Mouse (Mus musculus): ENCODE measurements around the gene Gm36864. TPM values are rescaled to one million over a fixed set of nuclear protein-coding genes. Genes with fewer than 3 reads are reported as not detected.

Gm36864 gene
- polyA plus RNA-seq, 1 experiment from 2014 or later: not detected

DNA sequence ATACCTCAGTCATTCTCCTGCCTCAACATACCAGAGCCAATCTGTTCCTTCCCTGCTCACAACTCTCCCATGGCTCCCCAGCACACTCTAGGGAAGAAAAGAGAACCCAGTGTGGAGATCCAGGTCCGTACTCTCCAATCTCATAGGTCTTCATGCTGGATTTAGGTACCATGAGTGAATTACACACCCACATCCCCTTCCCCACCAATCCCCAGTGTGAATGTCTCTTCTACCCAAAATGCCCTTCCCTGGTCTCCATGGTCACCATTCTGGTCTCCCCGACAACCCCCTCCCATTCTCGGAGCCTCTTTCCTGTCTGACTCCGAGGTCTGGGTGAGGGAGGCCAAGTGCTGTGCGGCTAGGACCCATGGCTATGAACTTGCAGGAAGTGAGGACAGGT, 25.2 kb downstream of the Gm36864 start, which contains the start of gene Gm15517:
Gene Gm15517, plus strand, starts transcription at position 301 of the 400 bp plus-strand sequence.
- 58% methylated on average over 5 of the region's 5 CpGs for WGBS
- Histone ChIP-seq H3K9me3 (replicated peaks) (no peaks in the 10 kb centered on the region), H3K4me3 (no peak within 1 kb of the TSS), H3K27me3 (peaks cover 4% of the 10 kb centered on the region; the same call in 1 of the 2 replicates), H3K9ac (no peak within 1 kb of the TSS), H3K4me2 (no peak within 1 kb of the TSS), H3K36me3 (ENCODE audit: poor library complexity, severe bottlenecking) (no peaks in the 10 kb centered on the region), H3K27ac (no peak within 1 kb of the TSS), H3K4me1 (peaks cover 6% of the 10 kb centered on the region; the same call in 1 of the 2 replicates)
- ATAC-seq: no peak

DNA sequence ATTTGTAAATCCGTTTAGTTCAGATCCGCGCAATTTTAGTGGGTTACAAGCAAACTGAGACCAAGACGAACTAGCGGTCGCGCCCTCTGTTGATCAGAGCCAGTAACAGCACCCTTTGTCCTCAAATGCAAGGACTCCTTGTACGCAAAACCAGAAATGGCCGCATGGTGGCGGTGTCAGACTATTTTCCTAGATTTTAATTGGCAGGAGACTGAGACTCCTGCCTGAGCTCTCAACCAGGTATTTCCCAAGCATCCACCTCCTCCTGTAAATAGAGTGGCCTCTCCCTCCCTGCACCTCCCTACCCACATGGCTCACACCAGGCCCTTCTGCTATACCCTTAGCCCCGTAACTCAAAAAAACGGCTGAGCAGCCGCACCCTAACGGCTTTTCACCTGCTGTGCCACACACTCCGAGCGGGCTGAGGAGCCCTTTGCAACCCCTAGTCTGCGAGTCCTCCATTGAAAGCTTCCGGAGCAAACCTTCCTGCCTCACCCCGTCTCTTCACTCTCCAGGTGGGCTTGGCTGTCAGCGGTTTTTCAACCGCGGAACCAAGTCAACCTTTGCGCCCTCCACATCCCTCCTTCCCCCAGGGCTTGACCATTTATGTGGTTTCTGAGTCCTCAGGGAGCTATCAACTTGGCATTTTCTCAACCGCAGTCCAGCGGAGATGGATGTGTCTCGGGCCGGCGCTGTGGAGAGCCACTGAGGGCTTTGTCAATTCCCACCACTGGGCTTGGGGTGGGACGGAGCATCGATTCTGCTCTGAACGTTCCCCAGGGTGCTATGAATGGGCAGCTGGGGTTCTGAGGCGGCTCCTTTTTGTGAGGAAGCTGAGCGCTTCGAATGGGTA, 27.0 kb downstream of the Gm36864 start:
- peak overlapping the region; percentile 31 for H3K4me3 ChIP-seq
- H3K9ac ChIP-seq: peak overlapping the region; percentile 45
- H3K9me3 ChIP-seq (replicated peaks): no peaks in the 10 kb centered on the region
- H3K27me3 ChIP-seq: peaks cover 4% of the 10 kb centered on the region; the same call in 1 of the 2 replicates
- peaks cover 6% of the 10 kb centered on the region; the same call in 1 of the 2 replicates for H3K4me1 ChIP-seq
- peak overlapping the region; percentile 58 for H3K4me2 ChIP-seq
- WGBS: 1% methylated on average over 34 of the region's 34 CpGs
- peak; percentile 82 for ATAC-seq
- no peaks in the 10 kb centered on the region for H3K36me3 ChIP-seq (ENCODE audit: poor library complexity, severe bottlenecking)
- H3K27ac ChIP-seq: no peak overlapping the region

DNA sequence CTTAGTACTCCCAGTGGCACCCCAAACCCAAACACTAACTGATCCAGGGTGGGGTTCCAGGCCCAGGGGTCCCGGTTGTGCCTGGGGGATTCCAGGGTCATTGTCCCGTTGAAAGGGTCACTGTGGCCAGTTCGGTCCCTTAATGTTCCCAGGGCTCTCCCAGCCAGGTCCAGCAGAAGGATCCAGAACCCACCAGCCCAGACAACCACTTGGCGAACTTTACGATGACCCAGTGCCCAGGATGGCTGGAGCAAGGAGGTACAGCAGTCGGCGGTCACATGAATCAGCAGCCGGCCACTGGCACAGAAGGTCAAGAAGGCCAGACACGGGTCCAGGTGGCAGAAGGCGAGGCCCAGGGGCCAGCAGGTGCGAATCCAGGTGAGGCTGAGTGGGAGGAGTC, 32.1 kb downstream of the Gm36864 start:
- no peak overlapping the region for H3K4me3 ChIP-seq
- ATAC-seq: no peak
- peaks cover 3% of the 10 kb centered on the region; the same call in 1 of the 2 replicates for H3K4me1 ChIP-seq
- H3K9me3 ChIP-seq (replicated peaks): no peaks in the 10 kb centered on the region
- H3K27ac ChIP-seq: no peak overlapping the region
- H3K4me2 ChIP-seq: no peak overlapping the region
- H3K9ac ChIP-seq: no peak overlapping the region
- H3K27me3 ChIP-seq: peaks cover 4% of the 10 kb centered on the region; the same call in 1 of the 2 replicates
- H3K36me3 ChIP-seq (ENCODE audit: poor library complexity, severe bottlenecking): no peaks in the 10 kb centered on the region
- WGBS: 81% methylated on average over 11 of the region's 11 CpGs

DNA sequence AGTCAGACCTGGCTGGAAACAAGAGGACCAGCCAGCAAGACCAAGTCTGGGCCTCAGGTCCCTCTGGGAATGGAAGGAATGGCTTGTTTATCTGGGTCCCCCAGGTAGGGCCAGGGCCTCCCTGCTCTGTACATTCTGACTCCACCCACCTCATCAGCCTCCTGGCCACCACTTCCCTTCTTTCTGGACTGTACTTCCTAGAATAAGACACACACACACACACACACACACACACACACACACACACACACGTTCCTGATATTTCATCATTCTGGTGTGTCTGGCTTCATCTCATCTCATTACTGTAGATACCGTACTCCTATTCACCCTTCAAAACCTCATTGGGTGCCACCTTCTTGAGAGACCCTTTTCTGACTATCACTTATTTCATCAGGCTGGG, 33.4 kb downstream of the Gm36864 start:
- Histone ChIP-seq H3K9me3 (replicated peaks) (no peaks in the 10 kb centered on the region), H3K27me3 (peaks cover 10% of the 10 kb centered on the region; the same call in 1 of the 2 replicates), H3K4me1 (no peaks in the 10 kb centered on the region), H3K36me3 (ENCODE audit: poor library complexity, severe bottlenecking) (no peaks in the 10 kb centered on the region), H3K9ac (no peak overlapping the region), H3K4me3 (no peak overlapping the region), H3K27ac (no peak overlapping the region), H3K4me2 (no peak overlapping the region)
- ATAC-seq: no peak
- WGBS: 90% methylated on average over 2 of the region's 2 CpGs

DNA sequence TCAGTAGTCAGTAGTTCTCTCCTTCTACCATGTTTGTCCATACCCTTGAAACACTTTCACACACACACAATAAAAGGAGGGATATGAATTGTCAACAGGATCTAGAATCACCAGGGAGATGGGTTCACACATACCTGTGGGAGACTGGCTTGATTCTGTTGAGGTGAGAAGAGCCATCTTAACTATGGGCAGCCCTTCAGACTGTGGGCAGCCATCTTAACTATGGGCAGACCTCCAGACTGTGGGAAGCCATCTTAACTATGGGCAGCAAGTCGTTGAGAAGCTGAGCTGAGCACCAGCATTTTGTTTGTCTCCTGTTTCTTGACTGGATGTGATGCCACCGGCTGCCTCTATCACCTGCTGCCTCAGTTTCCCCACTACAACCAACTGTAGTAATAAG, 35.3 kb downstream of the Gm36864 start:
- no peak overlapping the region for H3K4me2 ChIP-seq
- H3K36me3 ChIP-seq (ENCODE audit: poor library complexity, severe bottlenecking): no peaks in the 10 kb centered on the region
- 77% methylated on average over 2 of the region's 2 CpGs for WGBS
- H3K9me3 ChIP-seq (replicated peaks): no peaks in the 10 kb centered on the region
- H3K9ac ChIP-seq: no peak overlapping the region
- H3K4me1 ChIP-seq: no peaks in the 10 kb centered on the region
- ATAC-seq: 0 out of 2 replicates have a peak, but pooled peaks have one; percentile 36
- no peak overlapping the region for H3K4me3 ChIP-seq
- no peak overlapping the region for H3K27ac ChIP-seq
- H3K27me3 ChIP-seq: peaks cover 13% of the 10 kb centered on the region; the same call in 1 of the 2 replicates

DNA sequence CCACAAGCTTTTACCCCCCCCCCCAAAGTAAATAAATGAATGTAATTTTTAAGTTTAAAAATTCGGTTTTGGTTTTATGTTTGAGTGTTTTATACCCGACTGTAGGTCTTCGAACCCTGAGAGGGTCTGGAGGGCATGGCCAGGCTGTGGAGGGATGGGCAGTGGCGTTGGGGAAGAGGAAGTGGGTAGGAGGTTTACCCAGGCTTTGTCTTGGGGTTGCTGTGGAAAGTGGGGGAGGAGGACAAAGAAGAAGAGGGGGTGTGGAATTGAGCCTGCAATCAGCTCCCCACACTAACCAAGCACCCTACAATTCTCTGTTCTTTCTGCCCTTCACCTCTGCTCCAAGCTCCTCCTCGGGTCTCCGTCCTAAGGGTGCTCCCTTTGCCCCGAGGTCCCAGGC, 36.6 kb downstream of the Gm36864 start:
- no peaks in the 10 kb centered on the region for H3K36me3 ChIP-seq (ENCODE audit: poor library complexity, severe bottlenecking)
- H3K27me3 ChIP-seq: peaks cover 13% of the 10 kb centered on the region; the same call in 1 of the 2 replicates
- WGBS: 89% methylated on average over 7 of the region's 7 CpGs
- H3K4me2 ChIP-seq: no peak overlapping the region
- H3K27ac ChIP-seq: no peak overlapping the region
- no peaks in the 10 kb centered on the region for H3K4me1 ChIP-seq
- H3K4me3 ChIP-seq: no peak overlapping the region
- H3K9ac ChIP-seq: no peak overlapping the region
- no peaks in the 10 kb centered on the region for H3K9me3 ChIP-seq (replicated peaks)
- no peak for ATAC-seq

DNA sequence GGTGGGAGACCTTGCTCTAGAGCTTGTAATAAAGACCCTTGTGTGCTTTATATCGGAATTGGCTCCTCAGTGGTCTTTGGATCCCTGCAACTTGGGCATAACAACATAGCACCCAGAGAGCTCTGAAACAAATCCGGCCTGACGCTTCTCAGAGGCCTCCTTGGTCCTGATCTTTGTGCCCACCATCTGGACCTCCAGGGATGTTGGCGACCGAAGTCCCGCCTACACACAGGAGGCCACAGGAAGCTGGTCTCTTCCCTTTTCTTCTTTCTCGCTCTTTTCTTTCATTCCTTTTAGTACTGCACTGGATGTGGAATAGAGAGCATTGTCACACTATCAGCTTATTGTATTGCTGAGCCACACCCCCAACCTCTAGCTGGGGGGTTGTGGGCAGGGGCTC, 37.5 kb downstream of the Gm36864 start:
- peaks cover 10% of the 10 kb centered on the region; the same call in 1 of the 2 replicates for H3K27me3 ChIP-seq
- WGBS: 57% methylated on average over 7 of the region's 7 CpGs
- H3K4me3 ChIP-seq: no peak overlapping the region
- H3K36me3 ChIP-seq (ENCODE audit: poor library complexity, severe bottlenecking): no peaks in the 10 kb centered on the region
- ATAC-seq: no peak
- H3K4me1 ChIP-seq: no peaks in the 10 kb centered on the region
- no peak overlapping the region for H3K9ac ChIP-seq
- H3K27ac ChIP-seq: no peak overlapping the region
- H3K4me2 ChIP-seq: no peak overlapping the region
- H3K9me3 ChIP-seq (replicated peaks): no peaks in the 10 kb centered on the region

DNA sequence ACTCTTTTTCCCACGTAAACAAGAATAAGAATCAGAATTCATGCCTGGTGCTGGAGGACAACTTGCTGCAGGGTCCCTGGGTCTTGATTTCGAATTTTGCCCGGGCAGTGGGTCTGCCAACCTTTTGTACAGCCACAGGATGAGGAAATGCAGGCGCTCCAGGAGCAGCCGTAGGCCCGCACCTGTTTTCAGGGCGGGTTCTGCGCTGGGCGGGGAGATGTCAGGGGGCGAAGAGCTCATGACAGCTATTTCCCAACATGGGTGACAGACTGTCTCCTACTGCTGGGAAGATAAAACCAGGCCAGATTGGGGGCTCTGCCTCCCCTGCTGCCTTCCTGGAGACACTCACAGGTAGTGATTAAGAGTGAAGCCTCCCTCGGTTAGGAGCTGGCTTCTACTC, 38.1 kb downstream of the Gm36864 start:
- 32% methylated on average over 11 of the region's 11 CpGs for WGBS
- H3K9ac ChIP-seq: no peak overlapping the region
- no peak for ATAC-seq

DNA sequence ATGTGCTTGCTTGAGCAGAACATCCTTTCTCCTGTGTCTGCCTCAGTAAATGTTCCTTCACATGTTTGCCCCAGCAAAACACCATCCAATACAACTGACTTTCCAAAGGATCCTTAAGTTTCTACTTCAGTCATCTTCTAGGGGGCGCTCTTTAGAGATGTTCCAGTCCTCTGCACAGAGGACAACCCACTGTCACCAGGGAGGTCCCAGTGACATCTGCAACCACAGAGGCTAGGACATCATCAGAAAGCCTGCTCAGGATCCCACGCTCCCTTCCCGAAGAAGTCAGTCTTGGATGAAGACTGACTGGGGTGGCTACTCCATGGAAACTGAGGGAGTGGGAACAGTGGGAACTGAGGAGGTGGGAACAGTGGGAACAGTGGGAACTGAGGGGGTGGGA, 39.6 kb downstream of the Gm36864 start:
- Histone ChIP-seq H3K9me3 (replicated peaks) (no peaks in the 10 kb centered on the region), H3K4me2 (no peak overlapping the region), H3K9ac (no peak overlapping the region), H3K4me3 (no peak overlapping the region), H3K27me3 (peaks cover 10% of the 10 kb centered on the region; the same call in 1 of the 2 replicates), H3K27ac (no peak overlapping the region), H3K4me1 (no peaks in the 10 kb centered on the region), H3K36me3 (ENCODE audit: poor library complexity, severe bottlenecking) (no peaks in the 10 kb centered on the region)
- ATAC-seq: no peak
- WGBS: 81% methylated on average over 3 of the region's 3 CpGs

More for the DNA sequence above, 38.1 kb downstream of the Gm36864 start:
- Histone ChIP-seq H3K4me3 (no peak overlapping the region), H3K36me3 (ENCODE audit: poor library complexity, severe bottlenecking) (no peaks in the 10 kb centered on the region), H3K4me1 (no peaks in the 10 kb centered on the region), H3K27ac (no peak overlapping the region), H3K27me3 (peaks cover 10% of the 10 kb centered on the region; the same call in 1 of the 2 replicates), H3K4me2 (no peak overlapping the region), H3K9me3 (replicated peaks) (no peaks in the 10 kb centered on the region)

DNA sequence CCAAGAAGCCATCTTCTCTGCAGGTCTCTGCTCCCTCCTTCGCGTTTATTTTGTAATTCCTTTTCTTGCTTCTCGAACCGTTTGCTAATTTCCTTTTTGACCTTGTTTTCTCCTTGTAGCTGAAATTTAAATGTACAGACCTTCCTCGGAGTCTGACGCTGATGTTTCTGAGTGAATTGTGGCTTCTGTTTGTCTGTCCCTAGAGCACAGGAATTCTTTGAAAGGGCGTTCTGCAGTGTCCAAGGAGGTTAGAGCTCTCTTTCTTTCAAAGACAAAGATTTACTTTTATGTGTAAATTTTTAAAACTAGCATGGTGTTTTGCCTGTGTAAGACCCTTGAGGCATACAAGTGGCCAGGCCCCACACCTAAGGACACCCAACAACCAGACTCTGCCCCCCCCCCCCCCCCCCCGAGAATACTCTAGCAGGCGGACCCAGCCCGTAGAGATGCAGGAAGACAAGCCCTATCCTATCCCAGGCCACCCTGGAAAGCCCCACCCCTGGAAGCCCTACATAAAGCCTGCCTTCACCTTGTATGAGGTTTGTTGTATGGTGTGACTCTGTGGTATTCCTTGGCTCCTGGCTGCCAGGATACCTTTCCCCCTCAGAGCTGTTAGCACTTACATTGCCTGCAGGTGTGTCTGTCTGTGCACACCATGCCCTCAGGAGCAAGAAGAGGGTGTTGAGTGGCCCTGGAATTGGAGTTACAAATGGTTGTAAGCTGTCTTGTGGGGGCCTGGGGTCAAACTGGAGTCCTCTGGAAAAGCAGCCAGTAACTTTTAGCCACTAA, 40.7 kb downstream of the Gm36864 start:
- no peak overlapping the region for H3K4me3 ChIP-seq
- H3K9ac ChIP-seq: no peak overlapping the region
- H3K4me1 ChIP-seq: peaks cover 4% of the 10 kb centered on the region; the same call in 1 of the 2 replicates
- H3K27me3 ChIP-seq: peaks cover 10% of the 10 kb centered on the region; the same call in 1 of the 2 replicates
- H3K36me3 ChIP-seq (ENCODE audit: poor library complexity, severe bottlenecking): no peaks in the 10 kb centered on the region
- H3K4me2 ChIP-seq: no peak overlapping the region
- ATAC-seq: no peak
- WGBS: 79% methylated on average over 10 of the region's 10 CpGs
- no peak overlapping the region for H3K27ac ChIP-seq
- no peaks in the 10 kb centered on the region for H3K9me3 ChIP-seq (replicated peaks)

DNA sequence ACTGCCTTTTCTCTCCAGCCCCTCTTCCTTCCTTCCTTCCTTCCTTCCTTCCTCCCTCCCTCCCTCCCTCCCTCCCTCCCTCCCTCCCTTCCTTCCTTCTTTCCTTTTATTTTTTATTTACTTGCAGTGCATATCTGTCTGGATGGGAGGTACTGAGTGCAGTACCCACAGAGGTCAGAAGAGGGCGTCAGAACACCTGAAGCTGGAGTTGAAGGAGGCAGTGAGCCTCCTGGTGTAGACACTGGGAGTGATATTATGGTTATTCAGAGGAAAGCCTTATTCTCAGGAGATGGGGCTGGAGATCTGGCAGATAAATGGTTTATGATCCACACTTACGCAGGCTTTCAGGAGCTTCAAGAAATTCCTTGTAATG, 41.3 kb downstream of the Gm36864 start:
- no peaks in the 10 kb centered on the region for H3K36me3 ChIP-seq (ENCODE audit: poor library complexity, severe bottlenecking)
- no peak overlapping the region for H3K9ac ChIP-seq
- peaks cover 7% of the 10 kb centered on the region; the same call in 1 of the 2 replicates for H3K4me1 ChIP-seq
- no peak overlapping the region for H3K27ac ChIP-seq
- H3K4me3 ChIP-seq: no peak overlapping the region
- no peak for ATAC-seq
- H3K9me3 ChIP-seq (replicated peaks): no peaks in the 10 kb centered on the region
- H3K4me2 ChIP-seq: no peak overlapping the region
- 43% methylated on average over 2 of the region's 2 CpGs for WGBS
- H3K27me3 ChIP-seq: peaks cover 10% of the 10 kb centered on the region; the same call in 1 of the 2 replicates

DNA sequence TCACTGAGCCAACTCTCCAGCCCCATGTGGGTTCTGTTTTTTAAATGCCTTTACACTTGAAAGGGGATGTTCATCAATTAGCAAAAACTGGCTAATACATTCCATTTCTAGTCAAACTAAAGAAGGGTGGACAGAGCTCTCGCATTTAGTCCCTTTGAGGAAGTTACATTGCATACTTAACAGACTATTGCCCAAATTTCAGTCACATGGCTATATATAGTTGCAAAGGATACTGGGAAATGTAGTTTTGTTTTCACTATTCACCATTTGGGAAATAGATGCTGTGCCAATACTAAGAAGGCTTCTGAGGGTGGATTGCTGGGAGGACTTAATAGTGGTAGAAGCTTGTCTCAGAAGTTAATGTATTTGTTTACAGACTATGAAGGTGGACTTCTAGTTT, 45.0 kb downstream of the Gm36864 start:
- ATAC-seq: no peak; the same call in 1 of the 2 replicates
- Histone ChIP-seq H3K27me3 (no peaks in the 10 kb centered on the region), H3K9ac (no peak overlapping the region), H3K4me2 (no peak overlapping the region), H3K9me3 (replicated peaks) (no peaks in the 10 kb centered on the region), H3K4me1 (peaks cover 7% of the 10 kb centered on the region; the same call in 1 of the 2 replicates), H3K4me3 (no peak overlapping the region), H3K27ac (no peak overlapping the region), H3K36me3 (ENCODE audit: poor library complexity, severe bottlenecking) (no peaks in the 10 kb centered on the region)
- 60% methylated on average over 1 of the region's 1 CpGs for WGBS

Measured in forebrain, embryonic 13.5 days (tissue).